Mouse (Mus musculus) heart, embryonic 15.5 days (tissue): ENCODE results near the gene Atp6v0d1. TPM values are rescaled to one million over a fixed set of nuclear protein-coding genes. Genes with fewer than 3 reads are reported as not detected.
A peak's percentile ranks its signal among the peaks of the same experiment; 100 is the strongest.

Experiments used
- ATAC-seq: fragments of 200-750 bp; cut with Nextera tagmentation; replicated peaks from 2 replicates; pipeline ENCODE4 v1.8.0; 2017; ENCODE audit warnings: low read depth, moderate TSS enrichment; ENCODE audit not compliant: insufficient number of reproducible peaks, insufficient read depth, low FRiP score
- H3K27ac ChIP-seq: fragments of 300-500 bp; sonication (generic); 2 replicates; pipeline ENCODE4 v1.5.1; 2015; ENCODE audit warnings: mild to moderate bottlenecking, inconsistent platforms
- H3K27me3 ChIP-seq: fragments of 300-500 bp; sonication (generic); 2 replicates; pipeline ENCODE4 v1.6.1; 2015; ENCODE audit warnings: inconsistent platforms
- H3K36me3 ChIP-seq: fragments of 300-500 bp; sonication (generic); 2 replicates; pipeline ENCODE4 v1.6.1; 2015; ENCODE audit warnings: mild to moderate bottlenecking, inconsistent platforms
- H3K4me1 ChIP-seq: fragments of 300-500 bp; sonication (generic); replicated peaks from 2 replicates; pipeline ENCODE4 v1.6.1; 2015; ENCODE audit warnings: inconsistent platforms
- H3K4me2 ChIP-seq: fragments of 300-500 bp; sonication (generic); 2 replicates; pipeline ENCODE4 v1.6.1; 2015; ENCODE audit warnings: inconsistent platforms, mild to moderate bottlenecking, moderate library complexity
- H3K4me3 ChIP-seq: fragments of 300-500 bp; sonication (generic); 2 replicates; pipeline ENCODE4 v1.5.1; 2015; ENCODE audit warnings: mild to moderate bottlenecking, inconsistent platforms
- H3K9ac ChIP-seq: fragments of 300-500 bp; sonication (generic); 2 replicates; pipeline ENCODE4 v1.6.1; 2015; ENCODE audit warnings: mild to moderate bottlenecking, inconsistent platforms
- H3K9me3 ChIP-seq: fragments of 300-500 bp; sonication (generic); replicated peaks from 2 replicates; pipeline ENCODE4 v1.6.1; 2016; ENCODE audit warnings: inconsistent platforms
- WGBS: fragments of 180-500 bp; shearing (Covaris S2); methylation state at CpG from one replicate; pipeline ENCODE4 v1.1.7; 2015; ENCODE audit warnings: mixed read lengths; 5-methylcytosine and 5-hydroxymethylcytosine counted together
- microRNA counts: library from miRNA; unstranded; fragments of <30 nt; microRNA quantifications from one replicate; lab custom pipeline; 2016
- microRNA-seq: library from miRNA; unstranded; fragments of <30 nt; microRNA quantifications from one replicate; pipeline ENCODE4, GENCODE M21; 2016
- polyA plus RNA-seq: library from polyadenylated mRNA; unstranded; fragments of >200 nt; fragmentation: Nextera tagmentation; extraction: Ambion mirVana; gene quantifications from 2 replicates; pipeline ENCODE4 v1.2.1, GENCODE M21; 2015

Gene Atp6v0d1
- polyA plus RNA-seq, 1 experiment from 2014 or later = 50.0 TPM

DNA sequence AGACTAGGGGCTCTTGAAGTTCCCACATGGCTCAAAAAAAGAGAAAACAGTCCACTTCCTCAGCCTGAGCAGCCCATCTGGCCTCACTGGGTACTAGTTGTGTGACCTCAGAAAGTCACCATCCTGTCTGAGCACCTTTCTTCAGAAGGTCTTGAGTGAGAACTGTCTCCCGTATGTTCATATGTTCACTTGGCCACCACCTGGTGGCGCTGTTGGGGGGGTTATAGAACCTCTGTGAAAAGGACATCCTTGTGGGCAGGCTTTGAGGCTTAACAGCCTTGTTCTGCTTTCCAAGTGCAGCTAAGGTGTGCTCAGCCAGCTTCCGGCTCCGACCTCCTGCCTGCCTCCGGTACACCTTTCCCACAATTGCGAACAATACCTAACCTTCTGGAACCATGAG lies 84.4 kb downstream of the Atp6v0d1 start:
- no peak for ATAC-seq
- Histone ChIP-seq H3K4me1 (peaks cover 27% of the 10 kb centered on the region), H3K4me2 (no peak overlapping the region), H3K27me3 (no peaks in the 10 kb centered on the region), H3K9me3 (no peaks in the 10 kb centered on the region), H3K9ac (no peak overlapping the region), H3K4me3 (no peak overlapping the region), H3K27ac (no peak overlapping the region), H3K36me3 (0 out of 2 replicates have a peak, but pooled peaks cover 3% of the 10 kb centered on the region)
- WGBS = 72% methylated on average over 6 of the region's 6 CpGs

DNA sequence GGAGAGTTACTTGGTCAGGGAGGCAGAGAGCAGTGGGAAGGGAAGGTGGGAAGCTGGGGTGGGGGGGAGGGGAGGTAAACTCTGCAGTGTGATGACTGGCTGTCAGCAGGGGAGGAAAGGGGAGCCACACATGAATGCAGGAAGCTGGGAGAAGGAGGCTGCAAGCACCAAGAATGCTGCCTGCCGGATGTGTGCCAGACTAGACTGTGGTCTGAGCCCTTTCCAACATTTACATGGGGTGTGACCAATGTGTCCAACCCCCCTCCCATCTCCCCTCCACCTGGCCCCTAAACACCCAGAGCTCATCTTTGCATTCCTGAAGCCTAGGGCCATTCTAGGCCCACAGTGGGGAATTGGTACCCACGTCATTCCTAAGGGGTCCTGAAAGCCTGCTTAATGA lies 84.8 kb downstream of the Atp6v0d1 start:
- no peak for ATAC-seq
- H3K4me1 ChIP-seq = peaks cover 27% of the 10 kb centered on the region

DNA sequence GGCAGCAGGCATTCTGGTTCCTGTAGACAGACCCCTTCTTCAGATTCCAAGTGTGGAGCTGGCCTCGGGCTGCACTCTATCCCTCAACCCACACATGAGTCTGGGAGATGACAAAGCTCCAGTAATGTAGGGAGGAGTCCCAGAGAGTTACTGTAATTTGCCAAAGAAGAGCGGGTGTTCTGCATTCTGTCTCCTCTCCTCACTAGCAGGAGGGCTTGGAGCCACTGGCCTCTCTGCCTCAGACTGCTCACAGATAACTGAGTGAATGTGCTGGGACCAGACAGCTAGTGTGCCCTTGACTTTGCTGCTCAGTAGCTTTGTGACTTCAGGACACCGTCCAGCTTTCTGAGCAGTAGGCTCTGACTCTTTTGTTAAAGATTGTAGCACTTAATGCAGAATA lies 88.1 kb downstream of the Atp6v0d1 start:
- no peak overlapping the region for H3K9ac ChIP-seq
- H3K4me1 ChIP-seq = peaks cover 46% of the 10 kb centered on the region
- peak overlapping the region; percentile 60 for H3K27ac ChIP-seq
- H3K4me3 ChIP-seq = no peak overlapping the region
- peaks cover 9% of the 10 kb centered on the region; the same call in 1 of the 2 replicates for H3K27me3 ChIP-seq
- H3K9me3 ChIP-seq = no peaks in the 10 kb centered on the region
- H3K4me2 ChIP-seq = no peak overlapping the region
- H3K36me3 ChIP-seq = no peaks in the 10 kb centered on the region
- ATAC-seq = no peak
- 31% methylated on average over 3 of the region's 3 CpGs for WGBS

More for the DNA sequence above, 84.8 kb downstream of the Atp6v0d1 start:
- no peaks in the 10 kb centered on the region for H3K9me3 ChIP-seq
- no peak overlapping the region for H3K4me2 ChIP-seq
- no peak overlapping the region for H3K27ac ChIP-seq
- H3K27me3 ChIP-seq = no peaks in the 10 kb centered on the region; the same call in 1 of the 2 replicates
- 0 out of 2 replicates have a peak, but pooled peaks cover 3% of the 10 kb centered on the region for H3K36me3 ChIP-seq
- H3K9ac ChIP-seq = no peak overlapping the region
- no peak overlapping the region for H3K4me3 ChIP-seq
- 22% methylated on average over 2 of the region's 2 CpGs for WGBS

DNA sequence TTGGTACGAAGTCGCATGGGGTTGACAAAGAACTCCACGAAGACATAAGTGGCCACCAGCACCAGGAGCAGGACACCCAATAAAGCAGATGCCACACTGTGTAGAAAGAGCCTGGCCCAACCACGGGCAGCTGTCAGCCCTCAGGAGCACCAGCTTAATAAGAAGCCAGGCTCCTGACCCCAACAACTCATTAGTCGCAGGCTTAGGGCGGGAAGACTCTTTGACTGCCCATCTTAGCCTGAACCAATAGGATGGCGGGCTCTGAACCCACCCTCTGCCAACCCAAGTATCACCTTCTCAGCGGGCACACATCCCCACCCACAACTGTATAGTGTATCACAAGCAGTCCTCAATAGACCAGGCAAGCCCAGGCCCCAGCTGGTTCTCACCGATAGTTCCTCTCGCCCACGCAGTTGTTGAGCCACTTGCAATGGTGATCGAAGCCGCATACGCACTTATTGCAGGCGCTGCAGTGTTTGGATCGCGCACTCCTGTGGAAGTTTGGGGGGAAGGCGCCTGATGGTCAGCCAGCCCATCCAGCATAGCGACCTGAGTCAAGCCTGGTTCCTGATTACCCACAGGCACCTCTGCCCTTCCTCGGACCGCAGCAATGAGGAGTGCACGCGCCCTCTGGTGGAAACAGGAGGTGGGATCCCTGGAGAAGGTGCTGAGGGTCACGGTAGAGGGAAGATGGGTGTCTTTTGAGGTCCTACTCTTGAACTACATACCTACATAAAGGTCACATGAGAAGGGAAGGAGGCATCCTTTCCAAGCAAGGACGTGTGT lies 89.0 kb downstream of the Atp6v0d1 start:
- Histone ChIP-seq H3K9me3 (no peaks in the 10 kb centered on the region), H3K4me3 (no peak overlapping the region), H3K4me2 (no peak overlapping the region), H3K9ac (no peak overlapping the region), H3K27me3 (peaks cover 12% of the 10 kb centered on the region; the same call in 1 of the 2 replicates), H3K36me3 (no peaks in the 10 kb centered on the region), H3K4me1 (peaks cover 52% of the 10 kb centered on the region), H3K27ac (no peak overlapping the region)
- WGBS = 43% methylated on average over 25 of the region's 25 CpGs
- ATAC-seq = no peak

DNA sequence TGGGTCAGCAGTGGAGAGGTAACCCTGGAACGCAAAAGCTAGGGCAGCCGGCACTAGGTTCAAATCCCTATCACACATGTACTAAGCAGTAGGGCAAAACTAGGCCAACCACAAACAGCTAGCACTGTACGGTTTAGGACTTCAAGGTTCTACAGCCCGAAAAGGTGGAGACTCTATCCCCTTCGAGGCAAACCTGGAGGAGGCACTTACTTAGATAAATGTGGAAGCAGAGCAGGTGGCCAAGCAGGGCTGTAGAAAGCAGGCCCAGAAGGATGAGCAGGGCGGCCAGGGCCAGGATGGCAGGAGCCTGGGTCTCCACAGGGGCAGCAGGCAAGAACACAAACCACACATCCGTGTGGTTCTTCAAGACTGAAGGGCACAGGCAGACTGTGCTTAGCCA lies 89.7 kb downstream of the Atp6v0d1 start:
- Histone ChIP-seq H3K4me2 (no peak overlapping the region), H3K27me3 (peaks cover 12% of the 10 kb centered on the region; the same call in 1 of the 2 replicates), H3K4me1 (peaks cover 56% of the 10 kb centered on the region), H3K27ac (no peak overlapping the region), H3K4me3 (no peak overlapping the region), H3K9ac (no peak overlapping the region), H3K36me3 (no peaks in the 10 kb centered on the region), H3K9me3 (no peaks in the 10 kb centered on the region)
- no peak for ATAC-seq
- WGBS = 93% methylated on average over 7 of the region's 7 CpGs

DNA sequence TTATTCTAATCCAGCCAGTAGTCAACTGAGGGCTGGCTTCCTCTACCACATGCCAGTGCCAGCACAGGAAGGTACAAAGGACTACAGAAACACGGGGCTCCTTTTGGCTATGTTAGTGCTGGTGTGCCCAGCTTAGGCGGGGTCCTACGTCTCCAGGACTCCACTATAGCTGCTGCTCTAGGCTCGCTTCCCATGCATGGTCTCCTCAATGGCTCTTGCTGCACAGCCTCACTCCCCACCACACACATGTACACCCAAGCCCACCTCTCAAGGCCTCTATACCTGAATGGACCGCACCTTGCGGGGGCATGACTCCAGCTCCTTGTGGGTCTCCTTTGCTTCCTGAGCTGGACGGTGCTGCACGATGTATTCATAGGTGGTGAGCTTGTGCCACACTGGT lies 90.1 kb downstream of the Atp6v0d1 start:
- Histone ChIP-seq H3K27me3 (peaks cover 12% of the 10 kb centered on the region; the same call in 1 of the 2 replicates), H3K9me3 (no peaks in the 10 kb centered on the region), H3K4me3 (no peak overlapping the region), H3K27ac (no peak overlapping the region), H3K9ac (no peak overlapping the region), H3K36me3 (no peaks in the 10 kb centered on the region), H3K4me1 (peaks cover 56% of the 10 kb centered on the region), H3K4me2 (no peak overlapping the region)
- WGBS = 91% methylated on average over 8 of the region's 8 CpGs
- ATAC-seq = no peak

DNA sequence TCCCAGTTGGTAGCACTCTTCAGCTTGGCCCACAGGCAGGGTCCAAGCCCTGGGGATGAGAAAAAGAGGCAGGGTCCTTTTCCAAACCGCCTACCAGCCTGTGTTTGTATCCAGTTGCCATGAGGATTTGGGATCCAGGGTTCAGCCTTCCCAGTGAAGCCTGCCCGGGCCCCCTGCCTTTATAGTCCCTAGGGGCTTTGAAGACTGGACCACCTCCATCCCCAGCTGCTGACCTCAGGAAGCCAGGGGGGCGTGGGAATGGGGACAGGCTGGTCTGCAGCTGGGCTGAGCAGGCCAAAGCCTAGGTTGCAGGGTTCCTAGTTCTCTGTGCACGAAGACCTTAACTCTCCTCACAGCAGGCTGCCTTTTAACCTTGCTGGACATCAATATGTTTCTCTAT lies 90.6 kb downstream of the Atp6v0d1 start:
- H3K4me3 ChIP-seq = no peak overlapping the region
- H3K27me3 ChIP-seq = peaks cover 12% of the 10 kb centered on the region; the same call in 1 of the 2 replicates
- H3K9me3 ChIP-seq = no peaks in the 10 kb centered on the region
- H3K36me3 ChIP-seq = no peaks in the 10 kb centered on the region
- 65% methylated on average over 4 of the region's 4 CpGs for WGBS
- H3K9ac ChIP-seq = no peak overlapping the region
- no peak for ATAC-seq
- no peak overlapping the region for H3K4me2 ChIP-seq
- peak overlapping the region; percentile 34; the same call in 1 of the 2 replicates for H3K27ac ChIP-seq
- H3K4me1 ChIP-seq = peaks cover 58% of the 10 kb centered on the region

DNA sequence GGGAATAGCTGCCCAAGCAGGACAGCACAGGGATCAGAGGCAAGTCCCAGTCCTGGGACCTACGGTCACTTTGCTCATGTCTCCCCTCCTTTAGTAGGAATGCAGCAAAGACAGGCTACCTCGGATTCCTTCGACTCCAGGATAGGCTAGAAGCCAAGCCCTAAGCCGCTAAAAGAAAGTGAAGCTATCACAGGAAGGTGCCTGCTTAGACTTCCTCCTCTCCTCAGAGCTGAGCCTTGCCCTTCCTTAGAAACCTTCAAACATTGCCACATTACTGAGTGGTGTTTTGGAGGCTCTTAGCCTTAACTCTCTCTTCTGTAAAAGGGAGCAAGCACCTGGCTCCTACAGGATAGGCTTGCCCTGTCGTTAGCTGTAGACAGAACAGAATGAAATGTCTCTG lies 91.2 kb downstream of the Atp6v0d1 start:
- 26% methylated on average over 5 of the region's 5 CpGs for WGBS
- H3K36me3 ChIP-seq = no peaks in the 10 kb centered on the region
- H3K4me2 ChIP-seq = peak overlapping the region; percentile 22
- H3K4me1 ChIP-seq = peaks cover 58% of the 10 kb centered on the region
- ATAC-seq = no peak
- H3K9ac ChIP-seq = no peak overlapping the region
- H3K27ac ChIP-seq = peak overlapping the region; percentile 34; the same call in 1 of the 2 replicates
- H3K27me3 ChIP-seq = peaks cover 12% of the 10 kb centered on the region; the same call in 1 of the 2 replicates
- H3K4me3 ChIP-seq = no peak overlapping the region
- H3K9me3 ChIP-seq = no peaks in the 10 kb centered on the region

MicroRNAs within 50 kb of the gene (microRNA counts, 519-probe panel; counts per million panel counts)
- microRNA mmu-miR-1966 (lab: Ali Mortazavi, UCI) = 2,596 counts per million, percentile 57 among the panel's probes with 10 or more counts

Small RNAs within 50 kb of the gene (microRNA-seq; reads per million reads assigned to microRNA genes)
- not detected for gene Mir1966

Other genes with a start within 250 kb of the Atp6v0d1 start
- 0.62 and 1.0 TPM in 2 replicates for gene Lrrc29, start 239.8 kb downstream of the Atp6v0d1 start, polyA plus RNA-seq
- 73.0 and 89.2 TPM in 2 replicates for gene Tmem208, start 239.7 kb downstream of the Atp6v0d1 start, polyA plus RNA-seq
- gene Fhod1, start 218.1 kb downstream of the Atp6v0d1 start, polyA plus RNA-seq = 1.4 and 2.3 TPM in 2 replicates
- 0.94 and 2.0 TPM in 2 replicates for gene Slc9a5, start 217.2 kb downstream of the Atp6v0d1 start, polyA plus RNA-seq
- gene Plekhg4, start 192.8 kb downstream of the Atp6v0d1 start, polyA plus RNA-seq = 0.14 and 0.19 TPM in 2 replicates
- gene Kctd19, start 152.5 kb downstream of the Atp6v0d1 start, polyA plus RNA-seq = 0.09 and 0.11 TPM in 2 replicates
- 0.08 and 0.19 TPM in 2 replicates for gene Lrrc36, start 152.5 kb downstream of the Atp6v0d1 start, polyA plus RNA-seq
- 27.5 and 39.8 TPM in 2 replicates for gene Tppp3, start 94.5 kb downstream of the Atp6v0d1 start, polyA plus RNA-seq
- 23.2 and 30.7 TPM in 2 replicates for gene Zdhhc1, start 69.1 kb downstream of the Atp6v0d1 start, polyA plus RNA-seq
- gene Hsd11b2, start 47.3 kb downstream of the Atp6v0d1 start, polyA plus RNA-seq = 0.15 and 0.58 TPM in 2 replicates
- 27.9 and 36.5 TPM in 2 replicates for gene Ripor1, start 39.2 kb upstream of the Atp6v0d1 start, polyA plus RNA-seq
- gene Ctcf, start 70.5 kb upstream of the Atp6v0d1 start, polyA plus RNA-seq = 64.5 and 77.1 TPM in 2 replicates
- gene Agrp, start 71.3 kb upstream of the Atp6v0d1 start, polyA plus RNA-seq = 0.24 and 0.29 TPM in 2 replicates
- 0.26 and 2.4 TPM in 2 replicates for gene Carmil2, start 120.2 kb upstream of the Atp6v0d1 start, polyA plus RNA-seq
- gene Acd, start 135.1 kb upstream of the Atp6v0d1 start, polyA plus RNA-seq = 33.7 and 43.3 TPM in 2 replicates
- gene Pard6a, start 135.1 kb upstream of the Atp6v0d1 start, polyA plus RNA-seq = 13.8 and 13.9 TPM in 2 replicates
- gene 4933405L10Rik, start 141.6 kb upstream of the Atp6v0d1 start, polyA plus RNA-seq = not detected in 2 replicates
- gene Enkd1, start 142.2 kb upstream of the Atp6v0d1 start, polyA plus RNA-seq = 9.8 and 12.7 TPM in 2 replicates
- 9.4 and 10.1 TPM in 2 replicates for gene Gfod2, start 192.6 kb upstream of the Atp6v0d1 start, polyA plus RNA-seq